Mouse (Mus musculus): ENCODE results near the gene Ank3.

The Ank3 gene

DNA sequence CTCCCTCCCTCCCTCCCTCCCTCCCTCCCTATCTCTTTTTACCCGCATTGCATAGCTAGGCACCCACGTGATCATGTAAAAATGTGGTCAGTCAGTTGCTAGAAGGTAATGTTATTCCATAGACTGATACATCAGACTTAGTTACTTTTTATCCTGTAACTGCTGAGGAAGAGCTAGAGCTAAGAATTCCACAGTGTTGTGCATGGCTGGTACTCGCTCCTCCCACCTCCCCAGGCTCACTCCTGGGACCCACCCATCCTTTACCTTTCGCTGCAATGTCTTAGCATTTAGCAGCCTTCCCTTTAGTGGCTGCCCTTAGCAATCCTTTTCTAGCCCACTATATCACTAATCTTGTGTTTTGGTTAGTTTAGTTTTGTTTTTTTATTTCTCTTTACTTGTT, 569.4 kb downstream of the Ank3 start:
- ChIA-PET CTCF (interaction anchor here (0.5 to 6.8 kb wide), 10 partner anchors 13 to 312 kb away, joined by 3 to 70 read pairs (median 4); no protein-coding TSS in a partner anchor), POLR2A (interaction anchor here (0.5 to 1.5 kb wide), 8 partner anchors 9 to 295 kb away, joined by 3 to 6 read pairs (median 3); no protein-coding TSS in a partner anchor)

DNA sequence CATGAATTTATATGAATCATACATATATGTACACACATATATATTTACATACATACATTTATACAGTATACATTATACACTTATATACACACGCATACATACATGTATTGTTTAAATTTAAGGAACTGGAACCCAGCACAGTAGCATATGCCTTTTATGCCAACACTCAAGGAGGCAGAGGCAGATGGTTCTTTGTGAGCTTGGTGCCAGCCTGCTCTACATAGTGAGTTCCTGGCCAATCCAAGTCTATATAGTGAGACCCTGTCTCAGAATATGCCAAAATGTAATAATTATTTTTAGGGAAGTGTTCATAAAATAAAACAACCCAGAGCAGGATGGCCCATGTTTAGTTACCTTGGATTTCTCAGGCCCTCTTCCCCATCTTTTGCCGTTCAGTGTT, 581.1 kb downstream of the Ank3 start:
- POLR2A ChIA-PET: interaction anchor here in 1 of 4 experiments (0.6 kb wide), 1 partner anchor 370 kb away, joined by 6 read pairs; no protein-coding TSS in a partner anchor
- CTCF ChIA-PET: interaction anchor here in 1 of 4 experiments (1.0 kb wide), 1 partner anchor 90 kb away, joined by 3 read pairs; no protein-coding TSS in a partner anchor

DNA sequence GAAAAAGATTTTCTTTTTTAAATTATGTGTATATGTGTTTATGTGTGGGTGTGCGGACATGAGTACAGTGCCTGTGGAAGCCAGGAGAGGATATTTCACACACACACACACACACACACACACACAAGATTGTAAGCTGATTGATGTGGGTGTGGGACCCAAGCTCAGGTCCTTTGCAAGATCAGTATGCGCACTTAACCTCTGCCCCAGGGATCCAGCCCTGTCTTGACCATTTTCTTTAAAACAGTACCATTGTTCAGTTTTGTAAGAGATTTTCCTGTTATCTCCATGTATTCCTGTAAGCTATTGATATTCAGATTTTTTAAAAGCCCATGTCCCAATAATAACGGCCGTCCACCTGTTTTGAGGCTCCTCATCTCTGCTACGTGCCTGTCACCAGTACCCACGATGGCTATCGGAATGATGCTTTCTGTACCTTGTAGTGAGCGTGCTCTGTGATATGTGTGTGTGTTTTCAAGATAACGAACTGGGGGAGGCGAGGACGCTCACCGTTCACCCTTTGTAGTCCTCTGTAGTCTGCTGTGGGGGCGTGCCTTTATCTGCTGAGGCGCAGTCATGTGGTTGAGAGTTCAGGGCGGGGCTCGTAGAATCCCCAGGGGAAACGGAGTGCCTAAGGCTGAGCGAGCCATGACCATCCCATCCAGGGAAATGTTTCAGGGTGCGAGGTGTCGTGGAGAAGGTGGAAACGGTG, 583.0 kb downstream of the Ank3 start:
- CTCF ChIA-PET: interaction anchor here (0.6 to 1.6 kb wide), 5 partner anchors 14 to 447 kb away, joined by 3 to 6 read pairs (median 3); no protein-coding TSS in a partner anchor
- POLR2A ChIA-PET: interaction anchor here in 3 of 4 experiments (0.6 to 1.3 kb wide), 8 partner anchors 13 to 313 kb away, joined by 3 to 5 read pairs (median 3); no protein-coding TSS in a partner anchor

DNA sequence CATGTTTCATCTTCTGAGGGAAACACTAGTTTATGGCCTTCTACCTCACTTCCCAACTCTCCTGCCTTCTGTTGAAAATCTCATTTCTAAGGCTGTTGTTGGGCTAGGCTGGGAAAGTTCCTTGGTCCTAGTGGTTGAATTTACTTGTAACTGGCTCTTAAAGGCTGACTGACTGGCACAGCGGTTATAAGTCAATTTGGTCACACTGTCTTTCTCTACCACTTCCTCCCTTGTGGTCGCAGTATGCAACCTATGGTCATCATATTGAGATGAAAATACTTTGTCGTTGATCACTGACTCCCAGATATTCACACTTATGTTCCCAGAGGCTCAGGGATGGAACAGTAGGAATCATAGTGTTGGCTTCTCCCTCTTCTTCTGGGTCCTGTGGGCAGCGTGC, 584.1 kb downstream of the Ank3 start:
- CTCF ChIA-PET: interaction anchor here in 1 of 4 experiments (1.6 kb wide), 1 partner anchor 112 kb away, joined by 5 read pairs; no protein-coding TSS in a partner anchor

DNA sequence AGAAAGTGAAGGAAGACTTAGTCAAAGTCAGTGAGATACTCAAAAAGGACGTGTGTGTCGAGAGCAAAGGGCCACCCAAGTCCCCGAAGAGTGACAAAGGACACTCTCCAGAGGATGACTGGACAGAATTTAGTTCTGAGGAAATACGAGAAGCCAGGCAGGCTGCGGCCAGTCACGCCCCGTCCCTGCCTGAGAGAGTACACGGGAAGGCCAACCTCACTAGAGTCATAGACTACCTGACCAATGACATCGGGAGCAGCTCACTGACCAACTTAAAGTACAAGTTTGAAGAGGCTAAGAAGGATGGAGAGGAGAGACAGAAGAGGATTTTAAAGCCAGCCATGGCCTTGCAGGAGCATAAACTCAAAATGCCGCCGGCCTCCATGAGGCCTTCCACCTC, 588.9 kb downstream of the Ank3 start:
- CTCF ChIA-PET: interaction anchor here in 1 of 4 experiments (0.6 kb wide), 1 partner anchor 148 kb away, joined by 6 read pairs; no protein-coding TSS in a partner anchor
- POLR2A ChIA-PET: no interaction called here

More for the DNA sequence above, 584.1 kb downstream of the Ank3 start:
- POLR2A ChIA-PET: no interaction called here

DNA sequence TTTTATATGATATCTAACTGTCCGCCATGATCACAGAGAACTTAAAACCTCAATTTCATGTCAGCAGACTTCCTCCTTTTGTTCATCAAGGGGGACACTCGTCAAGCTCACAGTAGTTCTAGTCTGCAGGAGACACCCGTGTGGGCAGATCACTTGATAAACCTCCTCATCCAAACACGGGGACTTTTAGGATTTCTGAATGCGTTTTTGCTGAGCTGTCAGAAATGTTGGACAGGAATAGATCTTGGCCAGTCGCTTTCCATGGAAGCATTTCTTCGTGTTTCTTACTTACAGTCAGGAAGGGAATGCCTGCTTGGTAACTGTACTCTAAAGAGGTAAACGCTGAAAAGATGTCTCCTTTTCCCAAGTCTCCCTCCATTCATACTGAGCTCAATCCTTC, 598.5 kb downstream of the Ank3 start:
- CTCF ChIA-PET: interaction anchor here in 2 of 4 experiments (0.6 to 0.7 kb wide), 3 partner anchors 33 to 1613 kb away, joined by 3 to 6 read pairs (median 3); no protein-coding TSS in a partner anchor

DNA sequence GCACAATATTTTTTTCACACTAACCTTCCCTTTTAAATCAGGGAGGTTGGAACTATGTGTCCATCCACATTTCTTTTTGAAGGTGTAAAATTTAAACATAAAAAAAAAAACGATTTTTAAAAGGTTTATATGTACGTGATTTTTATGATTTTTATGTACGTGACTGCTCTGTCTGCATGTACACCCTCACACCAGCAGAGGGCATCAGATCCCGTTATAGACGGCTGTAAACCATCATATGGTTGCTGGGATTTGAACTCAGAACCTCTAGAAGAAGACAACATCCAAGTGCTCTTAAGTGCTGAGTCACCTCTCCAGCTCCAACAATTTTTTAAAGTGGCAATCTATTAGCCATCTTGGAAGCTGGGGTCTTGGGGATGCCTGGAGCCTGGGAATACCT, 605.5 kb downstream of the Ank3 start:
- ChIA-PET CTCF (interaction anchor here in 1 of 4 experiments (1.0 kb wide), 1 partner anchor 96 kb away, joined by 3 read pairs; no protein-coding TSS in a partner anchor), POLR2A (interaction anchor here in 1 of 4 experiments (1.3 kb wide), 1 partner anchor 36 kb away, joined by 3 read pairs; no protein-coding TSS in a partner anchor)

More for the DNA sequence above, 598.5 kb downstream of the Ank3 start:
- POLR2A ChIA-PET: no interaction called here

DNA sequence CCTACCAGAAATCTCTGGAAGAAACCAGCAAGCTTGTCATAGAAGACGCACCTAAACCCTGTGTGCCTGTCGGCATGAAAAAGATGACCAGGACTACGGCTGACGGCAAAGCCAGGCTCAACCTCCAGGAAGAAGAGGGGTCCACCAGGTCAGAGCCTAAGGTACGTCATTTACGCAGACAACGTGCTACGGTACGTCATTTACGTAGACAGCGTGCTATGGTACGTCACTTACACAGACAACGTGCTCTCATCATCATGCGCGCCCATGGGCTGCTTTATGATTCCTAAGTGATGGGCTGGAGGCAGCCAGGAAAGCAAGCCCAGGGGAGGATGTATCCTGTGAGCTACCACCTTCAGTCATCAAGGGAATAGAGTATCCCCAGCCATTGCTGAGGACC, 606.3 kb downstream of the Ank3 start:
- CTCF ChIA-PET: interaction anchor here in 1 of 4 experiments (0.6 to 1.6 kb wide), 3 partner anchors 96 to 694 kb away, joined by 3 to 4 read pairs (median 3); no protein-coding TSS in a partner anchor
- POLR2A ChIA-PET: interaction anchor here in 2 of 4 experiments (0.5 to 1.6 kb wide), 3 partner anchors 12 to 1341 kb away, joined by 3 to 5 read pairs (median 3); no protein-coding TSS in a partner anchor

DNA sequence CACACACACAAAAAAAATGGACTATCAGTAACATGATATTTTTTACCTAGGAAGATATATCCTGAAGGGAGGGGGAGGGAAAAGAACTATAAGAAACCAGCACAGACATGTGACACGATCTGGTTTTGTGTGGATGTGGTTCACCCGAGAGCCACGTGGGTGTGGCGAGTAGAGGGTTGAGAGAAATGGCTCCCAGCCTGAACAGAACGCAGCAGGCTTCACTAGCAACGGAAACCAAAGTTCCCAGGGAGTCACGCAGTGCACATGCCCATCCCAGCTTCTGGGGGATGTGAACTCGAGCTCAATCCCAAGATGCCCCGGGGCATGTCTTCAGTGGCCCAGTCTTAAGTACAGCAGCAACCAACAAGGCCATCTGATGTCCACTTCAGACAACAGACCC, 607.8 kb downstream of the Ank3 start:
- POLR2A ChIA-PET: interaction anchor here in 2 of 4 experiments (0.6 to 1.6 kb wide), 5 partner anchors 11 to 144 kb away, joined by 3 to 5 read pairs (median 4); no protein-coding TSS in a partner anchor
- CTCF ChIA-PET: interaction anchor here in 2 of 4 experiments (0.6 to 1.6 kb wide), 4 partner anchors 15 to 317 kb away, joined by 3 to 4 read pairs (median 4); no protein-coding TSS in a partner anchor

DNA sequence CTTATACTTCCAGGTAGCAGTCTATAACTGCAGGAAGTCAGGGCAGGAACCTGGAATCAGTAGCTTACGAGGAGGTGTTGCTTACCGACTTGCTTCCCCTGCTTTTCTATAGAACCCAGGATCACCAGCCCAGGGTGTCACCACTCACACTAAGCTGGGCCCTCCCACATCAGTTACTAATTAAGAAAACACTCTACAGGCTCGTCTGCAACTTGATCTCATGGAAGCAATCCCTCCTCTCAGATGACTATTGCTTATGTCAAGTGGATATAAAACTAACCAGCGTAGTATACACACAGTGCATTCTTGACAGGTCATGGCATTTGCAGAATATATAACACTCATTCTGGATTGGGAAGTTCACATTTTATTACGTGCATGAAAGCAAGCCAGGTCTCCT, 613.2 kb downstream of the Ank3 start:
- CTCF ChIA-PET: no interaction called here
- POLR2A ChIA-PET: no interaction called here

DNA sequence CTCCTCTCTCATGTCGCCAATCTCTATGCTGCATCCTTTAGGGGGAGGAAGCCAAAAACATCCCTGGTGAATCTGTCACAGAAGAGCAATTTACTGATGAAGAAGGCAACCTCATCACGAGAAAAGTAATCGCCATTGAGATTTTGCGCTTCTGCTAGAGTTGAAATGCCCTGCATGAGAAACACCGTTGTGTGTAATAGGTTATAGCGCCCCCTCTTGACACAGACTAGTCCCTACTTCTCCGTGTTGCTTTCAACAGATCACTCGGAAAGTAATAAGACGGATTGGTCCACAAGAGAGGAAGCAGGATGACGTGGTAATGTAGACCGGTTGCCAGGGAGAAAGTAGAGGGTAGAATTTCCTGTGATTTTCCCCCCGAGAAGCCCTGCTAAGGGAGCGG, 615.4 kb downstream of the Ank3 start:
- ChIA-PET POLR2A (no interaction called here), CTCF (interaction anchor here in 2 of 4 experiments (1.1 to 1.2 kb wide), 2 partner anchors 50 to 143 kb away, joined by 3 to 7 read pairs; no protein-coding TSS in a partner anchor)

DNA sequence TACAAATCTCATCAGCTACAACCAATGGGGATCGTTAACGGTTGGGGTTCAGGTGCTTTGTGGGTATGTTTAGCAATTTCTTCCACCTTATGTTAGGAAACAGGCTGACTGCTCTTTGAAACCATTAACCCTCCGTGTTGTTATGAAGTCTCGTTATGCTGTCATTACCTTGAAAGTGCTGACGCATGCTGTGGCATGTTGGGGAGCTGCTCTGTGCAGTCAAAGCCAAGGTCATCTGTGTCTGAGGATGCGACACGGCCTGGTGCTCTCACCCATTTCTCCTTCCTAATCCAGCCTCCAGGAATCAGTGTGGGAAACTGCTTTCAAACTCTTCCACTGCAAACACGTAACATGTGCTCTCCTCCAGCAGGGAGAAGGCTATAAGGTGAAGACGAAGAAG, 616.6 kb downstream of the Ank3 start:
- POLR2A ChIA-PET: interaction anchor here in 1 of 4 experiments (0.7 kb wide), 1 partner anchor 19 kb away, joined by 3 read pairs; no protein-coding TSS in a partner anchor
- CTCF ChIA-PET: interaction anchor here in 1 of 4 experiments (0.5 kb wide), 1 partner anchor 121 kb away, joined by 3 read pairs; no protein-coding TSS in a partner anchor

DNA sequence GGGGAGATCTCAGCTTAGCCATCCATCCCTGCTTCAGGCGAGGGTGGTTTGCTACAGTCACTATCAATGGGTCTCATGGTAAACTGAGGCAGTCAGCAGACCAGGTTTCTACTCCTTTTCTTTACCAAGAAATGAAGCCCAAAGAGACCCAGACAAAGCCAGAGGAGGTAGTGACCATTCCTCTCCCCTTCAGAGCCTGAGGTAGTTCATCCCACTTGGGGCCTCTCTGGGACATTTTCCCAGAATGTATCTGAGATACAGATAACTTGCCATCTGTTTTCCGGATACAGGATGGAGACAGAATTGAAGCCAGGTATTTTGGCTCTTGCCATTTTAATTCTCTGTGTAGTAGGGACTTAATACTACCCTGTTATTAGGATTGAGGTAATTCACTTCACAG, 620.1 kb downstream of the Ank3 start:
- ChIA-PET CTCF (interaction anchor here in 2 of 4 experiments (0.6 kb wide), 2 partner anchors 11 to 283 kb away, joined by 3 to 12 read pairs; no protein-coding TSS in a partner anchor), POLR2A (interaction anchor here in 1 of 4 experiments (0.6 kb wide), 1 partner anchor 13 kb away, joined by 4 read pairs; no protein-coding TSS in a partner anchor)

DNA sequence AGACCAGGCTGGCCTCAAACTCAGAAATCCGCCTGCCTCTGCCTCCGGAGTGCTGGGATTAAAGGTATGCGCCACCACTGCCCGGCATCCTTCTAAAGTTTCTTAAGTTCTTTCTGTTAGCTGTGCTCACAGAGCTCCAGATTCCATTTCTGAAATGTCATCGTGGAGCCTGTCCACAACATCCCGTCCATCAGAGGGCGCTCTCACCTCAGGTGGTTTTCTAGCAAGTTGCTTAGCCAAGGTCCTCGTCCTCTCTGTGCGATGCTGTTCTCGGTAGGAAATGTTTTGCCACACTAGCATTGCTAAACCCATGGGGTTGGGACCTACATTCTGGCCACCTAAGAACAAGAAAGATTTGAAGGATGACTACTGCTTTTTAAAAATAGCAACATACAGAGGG, 623.1 kb downstream of the Ank3 start:
- POLR2A ChIA-PET: interaction anchor here in 1 of 4 experiments (0.5 to 1.5 kb wide), 2 partner anchors 110 to 1120 kb away, joined by 3 to 5 read pairs; no protein-coding TSS in a partner anchor

DNA sequence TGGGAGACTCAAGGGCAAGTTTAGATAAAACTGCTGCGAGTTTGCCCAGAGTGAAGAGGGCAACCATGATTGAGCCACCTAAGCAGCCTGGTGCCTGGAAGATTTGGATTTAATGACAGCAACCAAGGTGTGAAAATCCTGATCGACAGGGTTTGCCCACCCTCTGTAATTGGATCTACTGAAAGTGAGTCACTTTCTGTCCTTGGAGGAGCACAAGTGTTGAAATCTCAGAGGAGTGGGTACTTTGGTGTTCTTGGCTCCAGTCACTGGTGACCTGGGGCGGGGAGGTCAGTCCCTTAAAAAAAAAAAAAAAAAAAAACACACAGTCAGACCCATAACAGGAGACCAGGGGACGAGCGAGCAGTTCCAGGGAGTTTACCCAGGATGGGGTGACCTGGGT, 624.0 kb downstream of the Ank3 start:
- ChIA-PET POLR2A (interaction anchor here in 2 of 4 experiments (0.8 to 1.5 kb wide), 2 partner anchors 109 to 114 kb away, joined by 3 to 5 read pairs; no protein-coding TSS in a partner anchor), CTCF (interaction anchor here in 3 of 4 experiments (0.7 to 1.4 kb wide), 3 partner anchors 17 to 177 kb away, joined by 3 to 4 read pairs (median 3); no protein-coding TSS in a partner anchor)

More for the DNA sequence above, 623.1 kb downstream of the Ank3 start:
- CTCF ChIA-PET: interaction anchor here (0.6 to 1.4 kb wide), 20 partner anchors 9 to 657 kb away, joined by 3 to 9 read pairs (median 4); partner anchors contain the start of genes Ccdc6 (in 1 of the 4) and Slc16a9 (in 1 of the 4)

DNA sequence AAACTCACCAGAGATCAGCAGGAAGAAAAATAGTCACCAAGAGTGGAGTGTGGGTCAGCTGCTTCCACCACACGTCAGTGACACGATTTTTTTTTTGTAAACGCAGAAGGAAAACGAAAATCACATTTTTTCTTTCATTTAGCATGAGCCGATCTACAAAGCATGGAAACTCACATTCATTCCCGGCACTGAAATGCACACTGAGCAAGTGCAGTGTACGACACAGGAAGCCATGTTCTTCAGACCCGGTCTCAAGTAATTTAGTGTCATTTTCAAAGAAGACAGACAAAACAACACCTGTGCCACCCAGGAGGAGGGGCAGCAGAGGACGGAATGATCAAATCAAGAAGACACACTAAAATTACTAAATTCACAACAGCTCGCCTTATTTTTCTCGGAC, 625.3 kb downstream of the Ank3 start:
- CTCF ChIA-PET: interaction anchor here in 3 of 4 experiments (0.6 to 0.7 kb wide), 4 partner anchors 8 to 1135 kb away, joined by 3 to 4 read pairs (median 4); partner anchors contain the start of gene Bicc1 (in 1 of the 3)

DNA sequence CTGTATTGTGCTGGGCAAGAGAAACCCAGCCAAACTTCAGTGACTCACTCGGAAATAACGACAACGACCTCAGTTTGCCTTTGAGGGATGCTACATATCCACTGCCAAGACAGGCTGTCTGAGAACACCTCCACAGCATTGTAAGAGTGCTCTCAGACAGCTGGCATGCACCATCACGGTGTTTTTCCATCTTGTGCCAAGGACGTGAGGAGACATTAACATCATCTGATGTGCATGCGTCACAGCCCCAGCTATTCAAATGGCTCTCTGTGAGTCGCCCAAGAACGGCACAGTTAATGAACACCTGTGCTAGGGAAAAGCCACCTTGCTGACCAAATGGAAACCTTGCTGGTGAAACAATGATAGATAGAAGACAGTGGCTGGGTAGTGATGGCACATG, 633.4 kb downstream of the Ank3 start:
- CTCF ChIA-PET: interaction anchor here in 2 of 4 experiments (0.6 to 0.8 kb wide), 2 partner anchors 8 to 10 kb away, joined by 3 to 4 read pairs; no protein-coding TSS in a partner anchor
- POLR2A ChIA-PET: interaction anchor here in 2 of 4 experiments (0.9 kb wide), 2 partner anchors 100 to 113 kb away, joined by 3 to 4 read pairs; no protein-coding TSS in a partner anchor

More for the DNA sequence above, 625.3 kb downstream of the Ank3 start:
- POLR2A ChIA-PET: interaction anchor here in 1 of 4 experiments (0.6 kb wide), 1 partner anchor 116 kb away, joined by 4 read pairs; no protein-coding TSS in a partner anchor

DNA sequence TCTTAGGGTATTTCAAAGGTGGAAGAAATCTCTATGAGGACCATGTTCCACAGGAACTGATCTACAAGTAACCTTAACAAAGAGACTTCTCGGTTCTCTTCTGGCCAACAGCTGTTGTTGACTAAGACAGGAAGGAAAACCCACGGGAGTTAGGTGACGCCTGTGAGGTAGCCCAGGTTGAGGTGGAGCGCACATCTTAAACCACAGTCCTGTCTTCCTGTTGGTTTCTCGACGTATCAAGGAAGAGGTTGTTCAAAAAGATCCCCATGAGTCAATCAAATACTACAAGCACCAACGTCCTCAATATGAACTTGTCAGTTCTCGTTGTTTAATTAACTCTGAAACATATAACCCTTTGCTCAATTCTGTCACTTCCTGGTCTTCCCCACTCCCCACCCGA, 634.4 kb downstream of the Ank3 start:
- CTCF ChIA-PET: no interaction called here
- POLR2A ChIA-PET: no interaction called here

DNA sequence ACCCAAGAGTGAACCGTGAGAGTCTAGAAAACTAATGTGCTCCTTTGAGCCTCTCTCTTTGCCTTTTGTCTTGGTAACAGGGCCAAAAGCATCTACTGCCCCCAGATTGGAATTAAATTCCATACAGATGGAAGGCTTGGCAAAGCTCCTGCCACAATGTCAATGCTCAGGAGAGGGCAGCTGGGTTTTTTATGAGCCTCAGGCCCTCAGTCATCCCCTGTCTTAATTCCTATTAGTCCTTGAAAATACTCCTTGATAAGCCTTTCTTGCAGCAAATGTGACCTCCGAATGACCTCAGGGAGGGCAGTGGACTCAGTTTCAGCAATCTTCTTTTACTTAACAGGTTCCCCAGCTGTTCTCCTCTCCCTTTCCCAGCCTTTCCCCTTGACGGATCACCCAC, 635.3 kb downstream of the Ank3 start:
- CTCF ChIA-PET: no interaction called here
- POLR2A ChIA-PET: no interaction called here
